Mouse (Mus musculus): ENCODE data around the gene Gm3298.
"Not testable (repeated sequence)": the region's sequence is repeated elsewhere in the genome, so short reads cannot be mapped to it uniquely, and the experiment has no call there.

DNA sequence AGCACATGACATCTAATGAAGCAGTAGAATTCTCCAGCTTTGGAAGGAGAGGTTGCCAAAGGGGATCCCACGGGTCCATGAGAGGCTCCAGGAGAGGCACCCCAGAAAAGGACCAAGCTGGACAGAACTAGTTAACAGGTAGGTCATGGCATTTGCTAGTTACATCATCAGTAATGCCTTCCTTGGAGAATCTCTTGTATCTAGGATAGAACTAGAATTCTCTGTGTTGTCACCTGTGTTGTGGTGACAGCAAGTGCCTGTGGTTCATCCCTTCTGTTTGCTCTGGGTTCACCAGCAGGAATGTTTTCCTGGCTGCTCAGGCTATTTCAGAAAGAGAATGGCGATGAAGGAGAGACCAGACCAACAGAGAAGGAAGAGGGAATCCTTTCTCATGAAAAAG is at the start of gene Gm3298:
- TF ChIP-seq GATA1 (IDR thresholded peaks at IDR 0.05; ENCODE audit: borderline replicate concordance, low read length); FLI1 (IDR thresholded peaks at IDR 0.05; ENCODE audit: low read length): not testable (repeated sequence)

Data from megakaryocyte, embryonic 14.5 days (primary cell).